Comparison of ENCODE assay signal across 27 mouse cellular contexts in the genomic region with DNA sequence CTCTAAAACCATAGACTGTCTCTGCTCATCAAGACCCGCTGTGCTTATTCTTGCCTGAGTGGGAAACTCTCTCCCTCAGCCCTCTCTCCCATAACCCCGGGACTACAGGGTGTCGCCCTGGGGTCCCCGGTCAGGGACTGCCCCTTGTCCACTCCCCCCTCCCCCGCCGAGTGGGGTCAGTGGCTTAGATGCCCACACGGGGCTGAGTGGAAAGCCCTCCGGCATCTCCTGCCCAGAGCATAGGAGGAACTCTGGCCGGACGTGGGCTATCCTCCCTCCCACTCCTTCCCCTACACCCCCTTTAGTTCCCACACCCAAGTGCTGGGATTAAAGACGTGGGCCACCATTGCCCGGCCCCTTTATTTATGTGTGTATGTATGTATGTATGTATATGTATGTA.
"Had no signal": no experiment of that assay in that cellular context is flagged by ENCODE, and none has a peak within 500 bp of the region (broad histone marks: within the 10 kb centered on the region; RNA-seq: fewer than 3 reads in every experiment).

No protein-coding gene starts in this region.

- H3K9me3 ChIP-seq: heart, embryonic 13.5 days; heart, embryonic 15.5 days; hindbrain, embryonic 12.5 days; intestine, embryonic 15.5 days; limb, embryonic 10.5 days; limb, embryonic 12.5 days; liver, embryonic 13.5 days had no signal

- H3K27ac ChIP-seq: gastrocnemius, adult 2 months; heart, adult 2 months; heart, embryonic 13.5 days; heart, embryonic 15.5 days; hindbrain, embryonic 10.5 days; hindbrain, embryonic 12.5 days; hindbrain, embryonic 14.5 days; intestine, embryonic 15.5 days; layer of hippocampus, adult 2 months; left cerebral cortex, adult 2 months; limb, embryonic 10.5 days; limb, embryonic 12.5 days; liver, embryonic 13.5 days had no signal

- DNase-seq: gastrocnemius, adult 2 months; gastrocnemius, postnatal 10 days; gastrocnemius, postnatal 25 days; heart, adult 2 months; heart, postnatal 4 days; kidney, adult 18-20 months; kidney, adult 8-10 months; kidney, postnatal 10 days; kidney, postnatal 25 days; kidney, postnatal 4 days; liver; liver, embryonic 13.5 days had no signal

- H3K4me1 ChIP-seq: heart, embryonic 13.5 days; heart, embryonic 15.5 days; hindbrain, embryonic 10.5 days; hindbrain, embryonic 12.5 days; limb, embryonic 10.5 days; limb, embryonic 12.5 days had no signal

- H3K9ac ChIP-seq: heart, embryonic 13.5 days; heart, embryonic 15.5 days; hindbrain, embryonic 12.5 days; hindbrain, embryonic 14.5 days; intestine, embryonic 15.5 days; limb, embryonic 12.5 days; liver, embryonic 13.5 days had no signal

- H3K4me2 ChIP-seq: heart, embryonic 11.5 days; heart, embryonic 13.5 days; heart, embryonic 15.5 days; hindbrain, embryonic 12.5 days; hindbrain, embryonic 14.5 days; intestine, embryonic 15.5 days; limb, embryonic 12.5 days; liver, embryonic 11.5 days; liver, embryonic 13.5 days had no signal

- H3K27me3 ChIP-seq: heart, embryonic 13.5 days; heart, embryonic 15.5 days; hindbrain, embryonic 12.5 days; intestine, embryonic 15.5 days; limb, embryonic 12.5 days; liver, embryonic 13.5 days had no signal

- H3K36me3 ChIP-seq: heart, embryonic 15.5 days; intestine, embryonic 15.5 days; liver, embryonic 13.5 days had no signal

- ATAC-seq: hindbrain, embryonic 16.5 days; inflammation-experienced regulatory T-cells, adult 6 months; intestine, embryonic 15.5 days; intestine, postnatal 0 days had no signal

- H3K4me3 ChIP-seq: gastrocnemius, adult 2 months; heart, adult 2 months; heart, embryonic 13.5 days; heart, embryonic 15.5 days; hindbrain, embryonic 10.5 days; hindbrain, embryonic 12.5 days; intestine, embryonic 15.5 days; layer of hippocampus, adult 2 months; left cerebral cortex, adult 2 months; limb, embryonic 10.5 days; limb, embryonic 12.5 days; liver, embryonic 13.5 days had no signal
